Mouse (Mus musculus): ENCODE measurements around the gene Prr22. TPM values are rescaled to one million over a fixed set of nuclear protein-coding genes. Genes with fewer than 3 reads are reported as not detected.

The Prr22 gene
- polyA plus RNA-seq, 1 experiment from 2014 or later = 0.49 TPM

DNA sequence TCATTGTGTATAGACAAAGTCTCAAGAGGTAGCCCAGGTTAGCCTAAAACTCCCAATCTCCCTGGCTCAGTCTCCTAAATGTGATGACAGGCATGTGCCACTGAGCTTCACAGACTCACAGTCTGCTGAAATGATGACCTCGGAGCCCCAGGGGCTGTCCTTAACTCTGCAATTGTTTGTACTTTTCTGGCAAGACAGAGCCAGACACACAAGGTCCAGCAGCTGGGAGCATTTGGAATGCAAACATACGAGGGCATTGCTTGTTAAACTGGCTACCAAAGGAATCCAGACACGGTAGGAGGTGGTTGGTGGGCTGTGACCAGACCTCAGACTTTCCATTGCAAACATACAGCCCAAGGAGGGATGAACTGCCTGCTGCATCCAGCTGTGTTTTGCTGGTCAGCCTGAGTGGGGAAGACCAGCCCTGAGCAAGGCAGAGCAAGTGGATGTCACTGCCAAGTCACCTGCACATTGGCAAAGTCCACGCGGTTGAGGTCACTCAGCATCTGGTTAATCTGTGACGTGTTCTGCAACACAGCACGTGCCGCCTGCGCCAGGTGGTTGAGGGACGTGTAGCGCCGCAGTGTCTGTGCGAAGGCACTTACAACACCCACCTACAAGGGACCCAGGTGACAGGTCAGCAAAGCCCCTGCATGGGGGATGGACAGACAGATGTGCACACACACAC is 10.4 kb downstream of the Prr22 start:
- no peaks in the 10 kb centered on the region for H3K9me3 ChIP-seq (ENCODE audit: control insufficient read depth, low read length)
- no peak overlapping the region for H3K4me2 ChIP-seq (replicated peaks; ENCODE audit: low read depth, low read length)
- H3K27me3 ChIP-seq (ENCODE audit: control insufficient read depth, insufficient read depth, low read length) = no peaks in the 10 kb centered on the region
- WGBS = 85% methylated on average over 13 of the region's 13 CpGs
- no peaks in the 10 kb centered on the region for H3K4me1 ChIP-seq (replicated peaks; ENCODE audit: control insufficient read depth, insufficient read depth, low read length)
- H3K36me3 ChIP-seq (ENCODE audit: control insufficient read depth, insufficient read depth, low read length) = peaks cover 2% of the 10 kb centered on the region; the same call in 1 of the 2 replicates
- ATAC-seq (ENCODE audit: low FRiP score) (no peak), DNase-seq (ENCODE audit: low spot score) (no peak)
- H3K9ac ChIP-seq (ENCODE audit: low read depth, low read length) = no peak overlapping the region
- H3K27ac ChIP-seq (ENCODE audit: low read depth, low read length) = no peak overlapping the region
- H3K4me3 ChIP-seq (ENCODE audit: low read depth, low read length) = no peak overlapping the region

DNA sequence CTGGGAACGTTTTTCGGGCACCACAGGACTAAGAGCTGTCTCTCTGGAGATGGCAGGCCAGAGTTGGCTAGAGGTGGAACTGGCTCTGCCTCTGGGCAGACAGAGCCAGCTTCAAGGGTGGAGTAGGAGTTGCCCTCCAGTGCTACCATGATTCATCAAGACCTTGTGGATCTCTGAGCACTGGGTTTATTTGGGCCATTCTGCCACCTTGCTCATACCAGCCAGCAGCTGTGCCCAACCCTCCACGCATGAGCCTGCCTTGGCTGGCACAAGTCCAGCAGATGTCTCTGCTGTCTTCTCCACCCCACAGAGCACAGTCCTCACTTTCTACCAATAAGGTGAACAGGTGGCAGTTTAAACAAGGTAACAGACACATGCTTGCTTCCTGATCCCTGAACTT is 18.8 kb downstream of the Prr22 start:
- Histone ChIP-seq H3K4me2 (replicated peaks; ENCODE audit: low read depth, low read length) (no peak overlapping the region), H3K4me1 (replicated peaks; ENCODE audit: control insufficient read depth, insufficient read depth, low read length) (no peaks in the 10 kb centered on the region), H3K36me3 (ENCODE audit: control insufficient read depth, insufficient read depth, low read length) (no peaks in the 10 kb centered on the region), H3K27ac (ENCODE audit: low read depth, low read length) (no peak overlapping the region), H3K4me3 (ENCODE audit: low read depth, low read length) (no peak overlapping the region), H3K9me3 (ENCODE audit: control insufficient read depth, low read length) (no peaks in the 10 kb centered on the region), H3K9ac (ENCODE audit: low read depth, low read length) (no peak overlapping the region), H3K27me3 (ENCODE audit: control insufficient read depth, insufficient read depth, low read length) (no peaks in the 10 kb centered on the region)
- 86% methylated on average over 3 of the region's 3 CpGs for WGBS
- ATAC-seq (ENCODE audit: low FRiP score) = no peak
- no peak for DNase-seq (ENCODE audit: low spot score)

DNA sequence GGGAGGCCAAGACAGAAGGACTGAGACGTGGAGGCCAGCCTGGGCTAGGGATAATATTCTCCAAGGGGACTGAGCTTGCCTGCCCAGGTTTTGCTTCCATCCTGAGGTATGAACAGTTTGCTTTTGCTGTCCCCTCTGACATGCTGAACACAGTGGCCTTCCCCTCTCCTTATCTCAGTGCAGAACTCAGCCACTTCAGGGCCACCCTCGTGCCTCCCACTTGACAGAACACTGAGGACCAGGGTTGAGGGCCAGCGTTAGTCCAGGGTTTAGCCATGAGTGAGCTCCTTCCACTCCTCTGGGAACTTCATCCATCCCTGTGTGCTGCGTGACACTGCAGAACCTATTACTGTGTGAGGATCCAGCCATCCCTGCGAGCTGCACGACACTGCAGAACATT is 19.2 kb downstream of the Prr22 start:
- H3K27me3 ChIP-seq (ENCODE audit: control insufficient read depth, insufficient read depth, low read length) = no peaks in the 10 kb centered on the region
- H3K4me1 ChIP-seq (replicated peaks; ENCODE audit: control insufficient read depth, insufficient read depth, low read length) = no peaks in the 10 kb centered on the region
- H3K4me3 ChIP-seq (ENCODE audit: low read depth, low read length) = no peak overlapping the region
- no peak for ATAC-seq (ENCODE audit: low FRiP score)
- DNase-seq (ENCODE audit: low spot score) = no peak
- 90% methylated on average over 6 of the region's 6 CpGs for WGBS
- no peak overlapping the region for H3K9ac ChIP-seq (ENCODE audit: low read depth, low read length)
- no peaks in the 10 kb centered on the region for H3K36me3 ChIP-seq (ENCODE audit: control insufficient read depth, insufficient read depth, low read length)
- H3K27ac ChIP-seq (ENCODE audit: low read depth, low read length) = no peak overlapping the region
- no peaks in the 10 kb centered on the region for H3K9me3 ChIP-seq (ENCODE audit: control insufficient read depth, low read length)
- no peak overlapping the region for H3K4me2 ChIP-seq (replicated peaks; ENCODE audit: low read depth, low read length)

DNA sequence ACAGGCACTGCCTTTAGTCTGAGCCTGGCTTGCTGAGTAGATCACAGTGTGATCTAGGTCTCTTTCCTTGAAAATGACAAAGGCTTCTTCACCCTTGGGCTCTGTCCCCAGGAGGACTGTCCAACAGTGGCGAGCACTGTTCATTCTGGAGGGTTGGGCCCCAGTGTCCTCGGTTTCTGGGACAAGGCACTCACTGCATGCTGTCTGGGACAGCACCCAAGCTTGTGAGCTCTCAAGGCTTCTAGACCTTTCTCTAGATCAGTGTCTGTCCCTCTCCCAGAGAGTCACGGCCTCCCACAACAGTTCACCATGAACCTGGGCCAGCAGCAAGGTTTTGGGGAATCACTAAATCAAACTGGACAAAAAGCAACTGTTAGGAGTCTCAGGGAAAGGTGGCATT is 22.5 kb downstream of the Prr22 start:
- 87% methylated on average over 3 of the region's 3 CpGs for WGBS

DNA sequence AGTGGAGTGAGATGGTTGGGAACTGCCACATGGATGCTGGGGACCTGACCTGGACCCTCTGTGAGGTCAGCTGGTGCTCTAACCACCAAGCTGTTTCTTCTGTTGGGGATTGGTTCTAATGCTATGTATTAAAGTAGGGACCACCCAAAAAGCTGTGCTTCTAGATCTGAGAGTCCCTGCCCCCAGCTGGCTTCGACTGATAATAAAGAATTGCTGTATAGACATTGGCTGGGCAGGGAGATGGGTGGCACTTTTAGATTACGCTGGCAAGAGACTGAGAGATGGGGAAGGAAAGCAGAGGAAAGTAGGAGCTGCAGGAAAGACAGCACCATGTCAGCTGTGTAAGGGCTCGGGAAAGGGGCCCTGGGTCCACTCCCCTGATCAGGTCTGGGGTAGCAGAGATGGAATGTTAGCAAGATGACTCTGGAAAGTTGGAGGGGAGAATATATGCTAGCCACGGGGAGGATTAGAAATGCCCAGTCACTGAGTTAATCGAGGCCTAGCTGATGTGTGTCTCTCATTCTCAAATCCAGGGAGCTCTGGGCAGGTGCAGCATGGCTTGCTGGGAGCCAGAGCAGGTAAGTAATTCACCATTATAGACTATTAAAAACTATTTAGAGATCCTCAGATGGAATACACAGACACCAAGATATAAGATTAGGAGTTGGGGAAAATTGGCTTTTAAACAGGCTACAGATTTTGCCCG is 23.7 kb downstream of the Prr22 start:
- H3K4me1 ChIP-seq (replicated peaks; ENCODE audit: control insufficient read depth, insufficient read depth, low read length) = no peaks in the 10 kb centered on the region
- H3K27ac ChIP-seq (ENCODE audit: low read depth, low read length) = no peak overlapping the region
- no peak for ATAC-seq (ENCODE audit: low FRiP score)
- 79% methylated on average over 6 of the region's 6 CpGs for WGBS
- H3K9ac ChIP-seq (ENCODE audit: low read depth, low read length) = no peak overlapping the region
- no peak overlapping the region for H3K4me3 ChIP-seq (ENCODE audit: low read depth, low read length)
- H3K9me3 ChIP-seq (ENCODE audit: control insufficient read depth, low read length) = no peaks in the 10 kb centered on the region
- no peaks in the 10 kb centered on the region for H3K27me3 ChIP-seq (ENCODE audit: control insufficient read depth, insufficient read depth, low read length)
- no peak for DNase-seq (ENCODE audit: low spot score)
- H3K36me3 ChIP-seq (ENCODE audit: control insufficient read depth, insufficient read depth, low read length) = no peaks in the 10 kb centered on the region
- no peak overlapping the region for H3K4me2 ChIP-seq (replicated peaks; ENCODE audit: low read depth, low read length)

More for the DNA sequence above, 22.5 kb downstream of the Prr22 start:
- ATAC-seq (ENCODE audit: low FRiP score) (no peak), DNase-seq (ENCODE audit: low spot score) (no peak)
- no peak overlapping the region for H3K4me3 ChIP-seq (ENCODE audit: low read depth, low read length)
- no peak overlapping the region for H3K27ac ChIP-seq (ENCODE audit: low read depth, low read length)
- H3K9ac ChIP-seq (ENCODE audit: low read depth, low read length) = no peak overlapping the region
- no peaks in the 10 kb centered on the region for H3K4me1 ChIP-seq (replicated peaks; ENCODE audit: control insufficient read depth, insufficient read depth, low read length)
- H3K27me3 ChIP-seq (ENCODE audit: control insufficient read depth, insufficient read depth, low read length) = no peaks in the 10 kb centered on the region
- no peaks in the 10 kb centered on the region for H3K36me3 ChIP-seq (ENCODE audit: control insufficient read depth, insufficient read depth, low read length)
- no peaks in the 10 kb centered on the region for H3K9me3 ChIP-seq (ENCODE audit: control insufficient read depth, low read length)
- no peak overlapping the region for H3K4me2 ChIP-seq (replicated peaks; ENCODE audit: low read depth, low read length)

DNA sequence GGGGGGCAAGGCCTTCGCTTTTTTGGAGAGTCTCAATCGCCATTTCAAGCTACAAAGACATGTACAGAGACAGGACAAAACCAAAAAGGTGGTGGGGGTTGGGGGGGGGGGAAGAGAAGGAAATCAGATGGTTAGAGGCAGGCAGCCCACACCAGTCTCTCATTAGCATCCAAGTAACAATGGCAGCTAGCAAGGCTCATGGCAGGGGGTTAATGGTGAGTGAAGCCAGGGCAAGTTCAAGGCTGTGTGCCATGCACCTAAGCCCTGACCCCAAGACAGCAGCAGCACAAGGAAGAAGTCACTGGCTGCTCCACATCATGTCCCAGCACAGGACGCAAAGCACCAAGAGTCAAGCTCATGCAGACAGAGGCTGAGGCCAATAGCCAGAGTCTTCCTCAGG is 29.2 kb downstream of the Prr22 start:
- no peak for DNase-seq (ENCODE audit: low spot score)
- H3K36me3 ChIP-seq (ENCODE audit: control insufficient read depth, insufficient read depth, low read length) = no peaks in the 10 kb centered on the region
- WGBS = 76% methylated on average over 3 of the region's 3 CpGs

DNA sequence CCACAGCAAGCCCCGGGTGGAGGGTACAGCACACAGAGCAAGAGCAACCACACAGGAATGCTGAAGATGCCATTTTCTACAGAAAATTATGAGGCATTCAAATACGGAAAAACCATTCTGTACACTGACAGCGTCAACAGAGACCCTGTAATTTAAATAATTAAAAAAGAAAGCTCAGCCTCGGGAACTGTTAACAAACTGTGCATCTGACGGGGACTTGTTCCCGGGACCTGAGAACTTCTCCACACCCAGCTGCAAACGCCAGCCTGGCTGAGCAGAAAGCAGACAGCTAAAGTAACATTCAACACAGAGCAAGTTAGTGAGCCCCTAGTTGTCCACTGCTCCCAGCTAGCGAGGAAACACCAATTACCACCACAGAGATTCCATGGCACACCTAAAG is 32.0 kb downstream of the Prr22 start:
- H3K4me2 ChIP-seq (replicated peaks; ENCODE audit: low read depth, low read length) = no peak overlapping the region
- 84% methylated on average over 8 of the region's 8 CpGs for WGBS
- DNase-seq (ENCODE audit: low spot score) = no peak
- H3K9ac ChIP-seq (ENCODE audit: low read depth, low read length) = no peak overlapping the region
- H3K4me1 ChIP-seq (replicated peaks; ENCODE audit: control insufficient read depth, insufficient read depth, low read length) = no peaks in the 10 kb centered on the region
- H3K27me3 ChIP-seq (ENCODE audit: control insufficient read depth, insufficient read depth, low read length) = no peaks in the 10 kb centered on the region
- no peak overlapping the region for H3K4me3 ChIP-seq (ENCODE audit: low read depth, low read length)
- H3K9me3 ChIP-seq (ENCODE audit: control insufficient read depth, low read length) = no peaks in the 10 kb centered on the region
- no peaks in the 10 kb centered on the region for H3K36me3 ChIP-seq (ENCODE audit: control insufficient read depth, insufficient read depth, low read length)
- no peak for ATAC-seq (ENCODE audit: low FRiP score)
- no peak overlapping the region for H3K27ac ChIP-seq (ENCODE audit: low read depth, low read length)

More for the DNA sequence above, 29.2 kb downstream of the Prr22 start:
- no peaks in the 10 kb centered on the region for H3K9me3 ChIP-seq (ENCODE audit: control insufficient read depth, low read length)
- no peak overlapping the region for H3K4me3 ChIP-seq (ENCODE audit: low read depth, low read length)
- ATAC-seq (ENCODE audit: low FRiP score) = no peak
- H3K4me2 ChIP-seq (replicated peaks; ENCODE audit: low read depth, low read length) = no peak overlapping the region
- no peak overlapping the region for H3K9ac ChIP-seq (ENCODE audit: low read depth, low read length)
- H3K4me1 ChIP-seq (replicated peaks; ENCODE audit: control insufficient read depth, insufficient read depth, low read length) = no peaks in the 10 kb centered on the region
- no peaks in the 10 kb centered on the region for H3K27me3 ChIP-seq (ENCODE audit: control insufficient read depth, insufficient read depth, low read length)
- H3K27ac ChIP-seq (ENCODE audit: low read depth, low read length) = no peak overlapping the region

DNA sequence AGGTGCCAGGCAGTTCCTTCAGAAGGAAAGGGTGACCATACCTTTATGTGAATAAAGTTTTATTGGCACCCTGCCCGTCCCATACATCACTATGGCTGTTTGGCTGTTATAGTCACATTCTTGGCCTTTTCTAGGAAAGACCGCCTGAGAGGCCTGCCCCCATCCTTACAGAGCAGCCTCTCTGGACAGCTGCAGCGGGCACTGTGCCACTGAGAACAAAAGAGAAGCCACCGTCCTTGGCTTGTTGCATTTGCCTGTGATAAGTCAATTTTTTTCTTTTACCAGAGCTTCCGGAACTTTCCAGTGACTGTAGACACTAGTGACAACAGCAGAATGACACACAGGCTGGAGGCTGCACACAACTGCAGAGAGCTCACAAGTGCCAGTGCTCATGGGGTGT is 34.9 kb downstream of the Prr22 start:
- no peak for DNase-seq (ENCODE audit: low spot score)
- H3K27ac ChIP-seq (ENCODE audit: low read depth, low read length) = no peak overlapping the region
- H3K36me3 ChIP-seq (ENCODE audit: control insufficient read depth, insufficient read depth, low read length) = no peaks in the 10 kb centered on the region
- WGBS = 83% methylated on average over 5 of the region's 5 CpGs
- H3K4me1 ChIP-seq (replicated peaks; ENCODE audit: control insufficient read depth, insufficient read depth, low read length) = 0 out of 2 replicates have a peak, but pooled peaks cover 1% of the 10 kb centered on the region
- no peaks in the 10 kb centered on the region for H3K9me3 ChIP-seq (ENCODE audit: control insufficient read depth, low read length)
- H3K4me3 ChIP-seq (ENCODE audit: low read depth, low read length) = no peak overlapping the region
- H3K4me2 ChIP-seq (replicated peaks; ENCODE audit: low read depth, low read length) = no peak overlapping the region
- ATAC-seq (ENCODE audit: low FRiP score) = no peak
- H3K9ac ChIP-seq (ENCODE audit: low read depth, low read length) = no peak overlapping the region
- H3K27me3 ChIP-seq (ENCODE audit: control insufficient read depth, insufficient read depth, low read length) = no peaks in the 10 kb centered on the region

DNA sequence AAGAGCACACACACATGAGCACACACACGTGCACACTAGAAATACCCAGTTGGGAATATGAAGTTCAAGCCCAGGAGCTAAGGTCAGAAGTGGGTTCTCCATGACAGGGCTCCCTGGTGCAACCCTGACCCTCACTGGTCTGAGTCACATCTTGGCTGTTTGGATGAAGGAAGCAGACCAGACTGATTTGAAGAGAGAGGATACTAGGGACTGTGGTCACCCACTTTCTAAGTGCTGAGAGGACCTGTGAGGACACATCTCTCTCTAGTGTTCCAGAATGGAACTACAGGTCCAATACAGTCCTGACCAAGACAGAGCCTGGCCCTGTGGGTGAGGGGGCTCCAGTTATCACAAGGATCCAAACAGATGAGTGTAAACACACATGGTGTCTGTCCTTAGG is 35.7 kb downstream of the Prr22 start:
- no peak overlapping the region for H3K4me2 ChIP-seq (replicated peaks; ENCODE audit: low read depth, low read length)
- 88% methylated on average over 1 of the region's 1 CpGs for WGBS
- no peak for ATAC-seq (ENCODE audit: low FRiP score)

More for the DNA sequence above, 35.7 kb downstream of the Prr22 start:
- Histone ChIP-seq H3K4me3 (ENCODE audit: low read depth, low read length) (no peak overlapping the region), H3K9me3 (ENCODE audit: control insufficient read depth, low read length) (no peaks in the 10 kb centered on the region), H3K4me1 (replicated peaks; ENCODE audit: control insufficient read depth, insufficient read depth, low read length) (peaks cover 7% of the 10 kb centered on the region), H3K36me3 (ENCODE audit: control insufficient read depth, insufficient read depth, low read length) (no peaks in the 10 kb centered on the region), H3K27ac (ENCODE audit: low read depth, low read length) (no peak overlapping the region), H3K9ac (ENCODE audit: low read depth, low read length) (no peak overlapping the region), H3K27me3 (ENCODE audit: control insufficient read depth, insufficient read depth, low read length) (no peaks in the 10 kb centered on the region)
- DNase-seq (ENCODE audit: low spot score) = no peak
